Comparison of ENCODE assay signal across 8 mouse cellular contexts in the genomic region with DNA sequence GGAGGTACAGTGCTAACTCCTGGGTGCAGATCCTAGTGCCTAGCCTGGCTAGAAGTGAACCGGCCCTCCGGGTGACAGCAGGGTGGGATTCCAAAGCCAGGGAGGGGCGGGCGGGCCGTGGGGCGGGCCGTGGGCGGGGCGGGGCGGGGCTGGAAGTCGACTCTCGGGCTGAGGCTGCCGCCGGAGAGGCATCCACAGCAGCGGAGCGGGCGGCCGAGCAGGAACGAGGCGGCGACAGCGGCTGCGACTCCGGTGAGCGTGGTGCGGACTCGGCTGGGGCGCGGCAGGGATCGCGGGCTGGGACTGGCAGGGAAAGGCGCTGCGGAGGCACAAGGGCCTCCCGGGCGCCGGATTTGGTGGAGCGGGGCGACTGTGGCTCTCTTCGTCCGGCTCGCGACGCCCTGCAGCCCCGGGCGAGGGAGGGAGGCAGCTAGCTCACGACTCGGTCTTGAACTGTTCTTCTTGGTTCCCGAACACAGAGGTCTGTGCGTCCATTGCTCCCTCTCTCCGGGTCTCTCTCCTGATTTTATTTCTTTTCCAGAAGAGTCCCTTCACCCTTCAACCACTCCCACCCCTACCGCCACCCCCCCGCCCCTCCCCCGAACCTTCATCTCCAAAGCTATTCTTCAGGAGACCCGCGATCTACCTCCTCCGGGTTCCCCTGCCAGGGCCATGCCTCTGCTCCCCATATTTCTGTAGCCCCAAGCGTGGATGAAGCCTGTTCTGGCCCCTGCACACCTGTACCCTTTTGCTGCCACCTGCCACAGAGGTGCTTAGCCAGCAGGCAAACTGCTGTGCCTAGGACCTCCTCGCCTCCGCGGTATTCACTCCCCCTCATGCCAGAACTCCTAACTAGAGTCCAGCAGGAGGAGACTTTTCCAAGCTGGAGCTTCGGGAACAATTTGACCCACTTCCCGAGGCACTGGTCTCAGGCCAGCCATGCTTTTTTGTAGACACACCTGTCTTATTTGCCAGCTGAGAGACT. TPM values are rescaled to one million over a fixed set of nuclear protein-coding genes. Genes with fewer than 3 reads are reported as not detected.
DNase-seq lines count a peak whose midpoint lies in the region; ATAC-seq and TF ChIP-seq lines count a peak whose summit lies in the region.

A gene (plus strand): TSS at position 153 of the 985 bp plus-strand sequence.

- peak within 1 kb of the TSS; percentile 85 for H3K4me2 ChIP-seq in embryonic facial prominence, embryonic 13.5 days
- peak within 1 kb of the TSS; percentile 64 for H3K4me2 ChIP-seq in midbrain, postnatal 0 days (ENCODE audit: low read depth, low read length, poor library complexity, severe bottlenecking)

- H3K36me3 ChIP-seq in erythroblast, embryonic 14.5 days (ENCODE audit: control insufficient read depth): no peaks in the 10 kb centered on the region
- no peaks in the 10 kb centered on the region for H3K36me3 ChIP-seq in embryonic facial prominence, embryonic 13.5 days
- H3K36me3 ChIP-seq in heart, embryonic 10.5 days: no peaks in the 10 kb centered on the region
- no peaks in the 10 kb centered on the region for H3K36me3 ChIP-seq in liver, adult 2 months (ENCODE audit: control insufficient read depth, insufficient read depth, low read length)
- no peaks in the 10 kb centered on the region for H3K36me3 ChIP-seq in midbrain, postnatal 0 days (ENCODE audit: insufficient read depth, low read length)

- peak within 1 kb of the TSS; percentile 86 for H3K9ac ChIP-seq in embryonic facial prominence, embryonic 13.5 days
- H3K9ac ChIP-seq in liver, adult 2 months (ENCODE audit: low read depth, low read length): peak within 1 kb of the TSS; percentile 90
- H3K9ac ChIP-seq in midbrain, postnatal 0 days (replicated peaks; ENCODE audit: low read length, poor library complexity, severe bottlenecking): peak within 1 kb of the TSS; percentile 92

- no peaks in the 10 kb centered on the region for H3K79me2 ChIP-seq in liver, adult 2 months (ENCODE audit: control insufficient read depth, insufficient read depth, low read length)

- peak within 1 kb of the TSS; percentile 33 for H3K27ac ChIP-seq in embryonic facial prominence, embryonic 13.5 days
- H3K27ac ChIP-seq in heart, embryonic 10.5 days: peak within 1 kb of the TSS; percentile 90
- 0 out of 2 replicates have a peak within 1 kb of the TSS, but pooled peaks have one; percentile 43 for H3K27ac ChIP-seq in liver, adult 2 months (replicated peaks; ENCODE audit: insufficient read depth, low read depth, low read length)
- H3K27ac ChIP-seq in midbrain, postnatal 0 days (ENCODE audit: low read depth, low read length): peak within 1 kb of the TSS; percentile 87

- peak within 1 kb of the TSS; percentile 51 for H3K4me3 ChIP-seq in erythroblast, embryonic 14.5 days (replicated peaks)
- H3K4me3 ChIP-seq in embryonic facial prominence, embryonic 13.5 days: peak within 1 kb of the TSS; percentile 68
- peak within 1 kb of the TSS; percentile 85 for H3K4me3 ChIP-seq in heart, embryonic 10.5 days
- peak within 1 kb of the TSS; percentile 83 for H3K4me3 ChIP-seq in liver, adult 2 months (ENCODE audit: insufficient read depth, low read depth, low read length)
- peak within 1 kb of the TSS; percentile 80 for H3K4me3 ChIP-seq in midbrain, postnatal 0 days (ENCODE audit: low read depth, low read length)

- no peak for TF ChIP-seq CTCF in liver, adult 2 months (IDR thresholded peaks at IDR 0.05; ENCODE audit: low read depth, low read length)
- peak; percentile 39 for TF ChIP-seq CTCF in midbrain, postnatal 0 days (IDR thresholded peaks at IDR 0.05)

- peak; percentile 89 for DNase-seq in heart, embryonic 10.5 days (ENCODE audit: low spot score)
- peak; percentile 42 for DNase-seq in kidney, adult 9 months
- DNase-seq in liver, adult 2 months (ENCODE audit: extremely low read depth, low read depth, low spot score): no peak
- DNase-seq in midbrain, postnatal 0 days (ENCODE audit: low spot score): peak; percentile 69
- DNase-seq in spleen, postnatal 4 days (ENCODE audit: low spot score in 2 of 2): peak; percentile 50 to 77

- H3K4me1 ChIP-seq in erythroblast, embryonic 14.5 days (ENCODE audit: control insufficient read depth): peaks cover 3% of the 10 kb centered on the region
- peaks cover 18% of the 10 kb centered on the region for H3K4me1 ChIP-seq in embryonic facial prominence, embryonic 13.5 days
- H3K4me1 ChIP-seq in heart, embryonic 10.5 days: peaks cover 46% of the 10 kb centered on the region
- 0 out of 2 replicates have a peak, but pooled peaks cover 2% of the 10 kb centered on the region for H3K4me1 ChIP-seq in liver, adult 2 months (ENCODE audit: control insufficient read depth, insufficient read depth, low read length)
- H3K4me1 ChIP-seq in midbrain, postnatal 0 days (ENCODE audit: insufficient read depth, low read length): peaks cover 20% of the 10 kb centered on the region; the same call in 1 of the 2 replicates

- no peaks in the 10 kb centered on the region for H3K9me3 ChIP-seq in erythroblast, embryonic 14.5 days (ENCODE audit: control insufficient read depth, low read length)
- H3K9me3 ChIP-seq in embryonic facial prominence, embryonic 13.5 days: no peaks in the 10 kb centered on the region
- no peaks in the 10 kb centered on the region for H3K9me3 ChIP-seq in heart, embryonic 10.5 days
- no peaks in the 10 kb centered on the region for H3K9me3 ChIP-seq in midbrain, postnatal 0 days (ENCODE audit: low read length)

- TF ChIP-seq POLR2A in liver, adult 2 months (IDR thresholded peaks at IDR 0.05; ENCODE audit: extremely low read depth, insufficient read depth, low read length): peak; percentile 68

- H3K27me3 ChIP-seq in erythroblast, embryonic 14.5 days (ENCODE audit: control insufficient read depth): peaks cover 26% of the 10 kb centered on the region
- H3K27me3 ChIP-seq in embryonic facial prominence, embryonic 13.5 days: no peaks in the 10 kb centered on the region
- no peaks in the 10 kb centered on the region for H3K27me3 ChIP-seq in heart, embryonic 10.5 days (ENCODE audit: insufficient read depth, poor library complexity, severe bottlenecking)
- no peaks in the 10 kb centered on the region for H3K27me3 ChIP-seq in liver, adult 2 months (ENCODE audit: control insufficient read depth, insufficient read depth, low read length)
- no peaks in the 10 kb centered on the region for H3K27me3 ChIP-seq in midbrain, postnatal 0 days (ENCODE audit: insufficient read depth, low read length)

- ATAC-seq in erythroblast, adult 5-6 weeks (replicated peaks; ENCODE audit: low FRiP score, poor library complexity, severe bottlenecking): no peak
- peak; percentile 79 for ATAC-seq in embryonic facial prominence, embryonic 13.5 days (ENCODE audit: insufficient number of reproducible peaks, insufficient read depth, low FRiP score, low TSS enrichment, low read depth)
- peak; percentile 76 for ATAC-seq in midbrain, postnatal 0 days (ENCODE audit: low FRiP score)

- under 1% methylated on average over 46 of the region's 62 CpGs for WGBS in embryonic facial prominence, embryonic 13.5 days
- WGBS in heart, embryonic 10.5 days: under 1% methylated on average over 50 of the region's 62 CpGs
- WGBS in liver, adult 2 months: 2% methylated on average over 51 of the region's 62 CpGs
- WGBS in midbrain, postnatal 0 days: under 1% methylated on average over 45 of the region's 62 CpGs

RNA-seq across cellular contexts. Expression of the gene that starts here (rescaled TPM):
- polyA plus RNA-seq in erythroblast, embryonic 14.5 days (2012): under 0.01 and 0.01 TPM in 2 replicates
- total RNA-seq in erythroblast, adult 5-6 weeks (2015; ENCODE audit: low replicate concordance): 3.1 TPM in 2 replicates
- 1.8 and 8.4 TPM in 2 replicates for total RNA-seq in erythroblast, adult 5-6 weeks (2017; ENCODE audit: low replicate concordance)
- 10.5 and 11.7 TPM in 2 replicates for polyA plus RNA-seq in embryonic facial prominence, embryonic 13.5 days (2015; fragmentation: Nextera tagmentation; extraction: Ambion mirVana)
- polyA plus RNA-seq in heart, embryonic 10.5 days (2016; fragmentation: Nextera tagmentation; extraction: Ambion mirVana): 37.1 and 62.2 TPM in 2 replicates
- total RNA-seq in liver, adult 2 months (2014; rRNA removed): 2.0 and 3.3 TPM in 2 replicates
- polyA plus RNA-seq in liver, adult 2 months (2012; rRNA removed): 0.65 and 1.7 TPM in 2 replicates
- total RNA-seq in midbrain, postnatal 0 days (2014; rRNA removed): 88.2 and 96.7 TPM in 2 replicates
- 58.3 and 60.0 TPM in 2 replicates for polyA plus RNA-seq in midbrain, postnatal 0 days (2015; fragmentation: Nextera tagmentation; extraction: Ambion mirVana)

Comparison
In these comparisons a context has a peak if more than half of its experiments do, and no peak if none do; other contexts are left out.
1. H3K27ac ChIP-seq: peak in every context shown above with its lines; median percentile 90 in heart, embryonic 10.5 days; 87 in midbrain, postnatal 0 days; 43 in liver, adult 2 months; 33 in embryonic facial prominence, embryonic 13.5 days.